Mouse (Mus musculus): ENCODE data around the gene Col4a2. TPM values are rescaled to one million over a fixed set of nuclear protein-coding genes. Genes with fewer than 3 reads are reported as not detected.

Col4a2 gene
- polyA plus RNA-seq, 3 experiments from 2014 or later = not detected

Other genes with a start within 250 kb of the Col4a2 start
- gene Col4a1, start within 50 bp of the Col4a2 start, polyA plus RNA-seq (2017; shearing (Covaris generic)) = under 1 TPM in 1 of 3 experiments, not detected in 2; 0.40 TPM
- 10 to 100 TPM in 2 of 3 experiments, 1 to 10 TPM in 1; 5.4 to 16.0 (median 11.1) TPM for gene Rab20, start 165.9 kb downstream of the Col4a2 start, polyA plus RNA-seq (2017; shearing (Covaris generic))
- 10 to 100 TPM; 49.1 to 66.5 (median 55.2) TPM for gene Naxd, start 184.7 kb downstream of the Col4a2 start, polyA plus RNA-seq (2017; shearing (Covaris generic))
- 10 to 100 TPM; 10.2 to 17.0 (median 13.0) TPM for gene Cars2, start 238.0 kb downstream of the Col4a2 start, polyA plus RNA-seq (2017; shearing (Covaris generic))
- 10 to 100 TPM; 59.2 to 68.3 (median 67.9) TPM for gene Ing1, start 242.8 kb downstream of the Col4a2 start, polyA plus RNA-seq (2017; shearing (Covaris generic))

All from inflammation-experienced regulatory T-cells, adult 6 months (primary cell).